Mouse (Mus musculus): ENCODE results near the gene Ikzf4.

- TF ChIP-seq CTCF (IDR thresholded peaks at IDR 0.05; ENCODE audit: low read depth, low read length) = no peak
- TF ChIP-seq POLR2A (IDR thresholded peaks at IDR 0.05; ENCODE audit: borderline replicate concordance, low read depth, low read length) = no peak
Measured at GRCm38 (mm10) chr10:128622702-128623101, 23.1 kb downstream of the Ikzf4 start.
